Mouse (Mus musculus) testis, postnatal 14 days (tissue): ENCODE results near the gene Rusc1.
"Not testable (repeated sequence)": the region's sequence is repeated elsewhere in the genome, so short reads cannot be mapped to it uniquely, and the experiment has no call there.

Experiments
- DNase-seq: peaks from one replicate; pipeline ENCODE4 v3.0.0; 2021; ENCODE audit warnings: low spot score

Gene Rusc1

DNA sequence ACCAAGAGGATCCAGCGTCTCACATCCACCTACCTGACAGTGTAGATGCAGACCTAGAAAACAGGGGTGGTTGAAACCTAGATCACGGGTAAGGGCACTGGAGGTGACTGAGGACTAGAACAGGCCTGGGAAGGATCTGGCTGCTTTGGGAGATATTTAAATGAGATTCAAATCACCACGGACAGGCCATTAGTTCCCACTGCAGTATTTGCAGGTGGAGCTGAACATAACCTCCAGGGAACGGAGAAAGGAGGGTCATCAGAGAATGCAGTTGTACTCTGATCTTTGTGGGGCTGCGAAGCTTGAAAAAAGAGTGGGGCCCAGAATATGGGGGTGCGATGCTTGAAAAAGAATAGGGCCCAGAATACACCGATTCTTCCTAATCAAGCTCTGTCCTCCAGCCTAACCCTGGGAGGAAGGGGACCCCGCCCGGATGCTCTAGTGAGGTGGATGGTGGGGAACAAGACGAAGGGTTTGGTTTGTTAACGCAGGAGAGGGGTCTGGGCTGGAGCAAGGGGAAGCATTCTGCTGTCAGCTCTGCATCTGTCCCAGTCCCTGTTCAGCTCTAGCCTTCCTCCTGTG, 511 bp downstream of the Rusc1 start:
- DNase-seq, result no peak

- DNase-seq, result no peak
Observed at GRCm38 (mm10) chr3:89091811-89092508, 1.2 kb downstream of the Rusc1 start.

DNA sequence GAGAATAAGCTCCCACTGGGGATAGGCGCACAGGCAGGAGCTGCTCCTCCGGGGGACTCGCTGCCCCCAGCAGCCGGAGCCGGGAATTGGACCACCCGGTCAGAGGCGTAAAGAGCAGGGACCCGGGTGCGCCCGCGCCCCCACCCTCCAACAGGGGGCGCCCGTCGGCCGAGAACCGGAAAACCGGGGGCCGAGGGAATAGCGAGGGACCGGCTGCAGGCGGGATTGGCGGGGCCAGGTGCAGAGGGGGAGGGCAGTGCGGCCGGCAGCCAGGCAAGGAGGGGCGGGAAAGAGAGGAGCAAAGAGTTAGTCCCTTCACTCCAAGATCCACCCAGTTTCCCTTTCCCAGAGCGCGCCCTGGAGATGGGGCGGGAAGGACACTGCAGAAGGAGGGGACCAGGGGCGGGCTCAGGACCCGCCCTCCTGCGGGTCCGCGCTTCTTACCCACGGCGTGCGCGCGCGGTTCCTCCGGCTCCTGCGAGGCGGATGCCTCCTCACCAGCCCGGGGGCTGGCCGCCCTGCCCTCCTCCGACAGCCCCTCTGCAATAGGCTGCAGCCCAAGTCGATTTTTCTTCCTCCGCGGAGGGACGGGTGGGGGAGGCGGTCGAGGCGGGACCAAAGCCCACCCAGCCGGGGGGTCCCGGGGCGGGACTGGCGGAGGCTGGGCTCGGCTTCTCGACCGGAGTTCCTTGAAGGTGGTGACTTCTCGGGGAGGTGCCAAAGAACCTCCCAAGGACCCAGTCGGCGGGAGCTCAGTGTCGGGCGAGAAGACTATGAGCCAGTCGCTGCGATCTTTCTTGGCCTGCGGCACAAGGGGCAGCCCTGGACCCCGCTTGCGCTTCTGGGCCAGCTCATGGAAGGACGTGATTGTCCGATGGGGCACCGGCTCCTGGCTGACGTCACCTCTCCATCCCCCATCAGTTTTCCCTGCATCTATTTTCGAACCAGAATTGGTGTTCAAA, 2.1 kb downstream of the Rusc1 start:
- peak; percentile 83 for DNase-seq

GRCm38 (mm10) chr3:89089882-89090591, 3.1 kb downstream of the Rusc1 start:
- DNase-seq, result peak; percentile 80

DNA sequence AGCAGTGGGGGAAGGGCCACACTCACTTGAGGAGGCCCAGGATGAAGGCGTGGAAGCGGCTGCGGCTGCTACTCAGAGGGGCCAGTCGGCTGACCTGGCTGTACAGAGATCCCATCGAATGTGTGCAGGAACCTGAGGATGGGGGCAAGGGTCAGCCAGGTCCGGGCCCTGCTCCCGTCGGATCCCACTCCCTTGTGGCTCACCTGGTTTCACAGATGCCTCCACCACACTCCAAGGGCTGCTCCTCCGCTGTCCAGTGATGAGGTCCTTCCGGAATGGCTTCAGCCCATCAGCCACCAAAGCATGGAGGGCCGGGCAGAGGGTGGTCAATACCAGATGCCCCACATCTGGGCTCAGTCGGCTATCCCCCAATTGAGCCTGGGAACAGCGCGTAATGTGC, 4.1 kb downstream of the Rusc1 start:
- DNase-seq, result no peak

GRCm38 (mm10) chr3:89087338-89088110, 5.6 kb downstream of the Rusc1 start:
- DNase-seq, result peak; percentile 80

DNA sequence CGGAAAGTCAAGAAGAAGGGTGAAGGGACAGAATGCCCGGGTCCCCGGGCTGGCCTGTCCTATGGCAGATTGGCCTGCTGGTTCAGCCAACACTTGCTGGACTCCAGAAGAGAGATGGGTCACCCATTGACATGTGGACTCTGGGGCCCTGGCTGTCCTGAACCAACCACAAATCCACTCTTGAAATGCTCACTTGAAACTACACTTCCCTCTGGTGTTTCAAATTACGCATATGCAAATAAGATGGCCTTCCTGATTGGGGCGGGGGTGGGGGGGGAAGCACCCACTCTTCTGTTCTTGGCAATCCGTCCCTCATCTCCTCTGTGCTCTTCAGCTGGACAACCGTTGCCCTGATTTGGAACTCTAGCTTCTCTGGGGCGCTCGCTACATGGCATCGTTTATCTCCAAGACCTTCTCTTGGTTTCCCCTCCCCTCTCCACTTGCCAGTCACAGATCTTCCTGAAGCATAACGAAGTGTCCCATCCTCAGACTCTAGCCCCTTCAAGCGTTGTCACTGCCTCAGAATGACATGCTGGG, 8.4 kb downstream of the Rusc1 start:
- no peak for DNase-seq

DNA sequence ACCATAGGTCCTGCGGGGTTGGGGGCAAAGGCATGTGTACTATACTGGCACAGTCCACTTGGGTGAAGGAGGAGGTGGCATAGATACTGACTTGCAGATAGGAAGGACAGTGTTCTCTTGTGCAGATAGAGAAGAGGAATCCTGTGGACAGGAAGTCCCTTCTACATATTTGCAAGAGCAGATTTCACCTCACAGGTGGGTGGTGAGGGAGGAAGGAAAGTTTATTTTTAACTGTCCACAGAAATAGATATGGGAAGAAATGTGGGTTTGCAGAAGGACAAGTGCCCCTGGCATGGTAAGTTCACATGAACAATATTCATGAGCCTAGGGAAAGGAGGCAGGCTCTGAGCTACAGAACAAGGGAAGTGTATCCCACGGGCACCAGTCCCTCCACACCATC, 9.0 kb downstream of the Rusc1 start:
- DNase-seq, result no peak

GRCm38 (mm10) chr3:89082287-89082686, 10.8 kb downstream of the Rusc1 start:
- DNase-seq, result not testable (repeated sequence)

DNA sequence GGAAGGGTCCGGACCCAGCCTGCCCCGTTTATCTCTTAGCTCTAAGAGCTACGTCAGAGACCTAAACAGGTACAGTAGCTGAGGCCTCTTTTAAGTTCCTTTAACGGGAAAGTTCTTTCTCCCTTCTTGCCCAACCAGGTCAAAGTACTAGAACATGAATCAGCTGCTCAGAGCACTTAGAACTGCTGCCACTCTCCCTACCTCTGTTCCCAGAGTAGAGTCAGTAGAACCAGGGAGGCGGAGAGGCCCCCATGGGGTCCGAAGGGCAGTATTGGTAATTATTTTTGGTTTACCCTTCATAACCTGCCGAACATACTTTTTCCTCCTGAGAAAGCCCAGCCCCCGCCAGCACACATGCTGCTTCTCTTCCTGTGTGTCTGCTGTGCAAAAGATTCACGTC, 15.7 kb downstream of the Rusc1 start:
- no peak for DNase-seq

- no peak for DNase-seq
Observed at GRCm38 (mm10) chr3:89067265-89067664, 25.8 kb downstream of the Rusc1 start.

DNA sequence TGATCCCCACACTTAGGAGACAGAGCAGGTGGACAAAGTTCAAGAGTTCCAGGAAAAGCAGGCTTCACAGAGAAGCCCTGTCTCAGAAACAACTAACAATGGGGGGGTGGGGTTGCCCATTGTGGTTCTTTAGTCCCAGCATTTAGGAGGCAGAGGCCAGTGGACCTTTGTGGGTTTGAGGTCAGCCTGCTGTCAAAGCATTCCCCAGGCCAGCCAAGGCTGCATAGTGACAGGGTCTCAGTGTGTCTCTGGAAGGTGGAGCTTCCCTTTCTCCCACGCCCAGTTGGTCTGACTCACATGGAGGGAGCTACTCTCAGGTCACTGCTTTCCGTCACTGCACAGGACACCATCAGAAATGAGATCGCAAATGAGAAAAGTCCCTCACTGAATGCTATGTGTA, 31.4 kb downstream of the Rusc1 start:
- DNase-seq, result no peak

DNA sequence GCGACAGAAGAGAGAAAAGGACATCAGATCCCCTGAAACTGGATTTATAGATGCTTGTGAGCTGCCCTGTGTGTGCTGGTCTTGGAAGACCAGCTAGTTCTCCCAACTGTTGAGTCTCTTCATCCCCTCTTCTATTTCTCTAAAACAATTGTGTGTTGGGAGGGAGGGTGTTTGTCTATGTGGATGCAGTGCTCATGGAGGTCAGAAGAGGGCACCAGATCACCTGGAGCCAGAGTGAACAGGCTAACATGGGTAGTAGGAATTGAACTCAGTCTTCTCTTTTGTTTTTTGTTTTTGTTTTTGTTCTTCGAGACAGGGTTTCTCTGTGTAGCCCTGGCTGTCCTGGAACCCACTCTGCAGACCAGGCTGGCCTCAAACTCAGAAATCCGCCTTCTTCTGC, 34.3 kb downstream of the Rusc1 start:
- no peak for DNase-seq

DNA sequence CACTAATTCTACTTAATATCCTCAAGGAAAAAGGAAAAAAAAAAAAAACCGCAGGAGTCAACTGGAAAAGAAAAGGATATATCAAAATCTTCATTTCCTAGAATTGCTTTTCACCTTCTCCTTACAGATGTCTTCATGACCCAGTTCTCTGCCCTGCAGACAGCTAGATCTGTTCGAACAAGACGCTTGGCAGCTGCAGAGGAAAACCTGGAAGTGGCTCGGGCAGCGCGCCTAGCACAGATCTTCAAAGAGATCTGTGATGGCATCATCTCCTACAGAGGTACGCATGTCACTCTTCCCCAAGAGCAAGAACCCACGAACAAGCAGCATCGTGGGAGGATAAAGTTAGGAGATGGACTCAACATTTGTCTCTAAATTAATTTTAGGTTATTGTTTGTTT, 34.8 kb downstream of the Rusc1 start:
- no peak for DNase-seq

DNA sequence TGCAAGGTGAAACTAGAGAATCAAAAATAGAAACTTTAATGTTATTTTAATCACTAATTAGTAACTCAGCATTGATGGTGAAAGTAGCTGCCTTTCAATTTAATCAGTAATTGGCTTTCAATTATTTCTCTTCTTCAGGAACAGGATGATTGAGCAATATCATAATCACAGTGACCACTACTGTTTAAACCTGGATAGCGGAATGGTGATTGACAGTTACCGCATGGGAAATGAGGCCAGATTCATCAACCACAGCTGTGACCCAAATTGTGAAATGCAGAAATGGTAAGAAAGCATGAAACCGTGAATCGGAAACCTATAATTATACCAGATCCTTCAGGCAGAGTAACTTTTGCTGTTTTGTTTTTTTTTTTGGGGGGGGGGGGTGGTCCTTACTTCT, 49.8 kb downstream of the Rusc1 start:
- DNase-seq, result no peak
